Mouse (Mus musculus) spleen, adult 18-20 months (tissue): Measurements from ENCODE around the gene Rasgef1b.

Experiments
- DNase-seq, 2 experiments: peaks; one replicate each; pipeline ENCODE4 v3.0.0; 2022; ENCODE audit warnings: mixed read lengths in 2 of 2

The Rasgef1b gene

GRCm38 (mm10) chr5:99174608-99175385, 554.1 kb downstream of the Rasgef1b start:
- DNase-seq = no peak

- DNase-seq = no peak
Observed at GRCm38 (mm10) chr5:99169836-99170235, 559.0 kb downstream of the Rasgef1b start.

GRCm38 (mm10) chr5:99167767-99168166, 561.1 kb downstream of the Rasgef1b start:
- no peak for DNase-seq
